Mouse (Mus musculus): ENCODE data around the gene Sec14l5. TPM values are rescaled to one million over a fixed set of nuclear protein-coding genes. Genes with fewer than 3 reads are reported as not detected.

Gene Sec14l5
- under 1 TPM; 0.17 to 0.35 (median 0.23) TPM for total RNA-seq (2022)

GRCm38 (mm10) chr16:5147037-5147385 is at the start of gene Sec14l5:
TSS of gene Sec14l5 (plus strand) at chr16:5147109.
- no peak for DNase-seq

- no peak for DNase-seq
These were observed 45.9 kb upstream of the Sec14l5 start for GRCm38 (mm10) chr16:5101000-5101399.

- DNase-seq, result no peak
These were observed 37.0 kb upstream of the Sec14l5 start for GRCm38 (mm10) chr16:5109877-5110276.

- DNase-seq, result no peak
These were observed 35.9 kb upstream of the Sec14l5 start for GRCm38 (mm10) chr16:5111021-5111420.

- no peak for DNase-seq
These were observed 33.8 kb upstream of the Sec14l5 start for GRCm38 (mm10) chr16:5113002-5113550.

- no peak for DNase-seq
These were observed 33.3 kb upstream of the Sec14l5 start for GRCm38 (mm10) chr16:5113582-5113981.

GRCm38 (mm10) chr16:5119385-5119784 is 27.5 kb upstream of the Sec14l5 start:
- DNase-seq, result no peak

GRCm38 (mm10) chr16:5119845-5120244 is 27.1 kb upstream of the Sec14l5 start:
- DNase-seq, result no peak

- DNase-seq, result no peak
These were observed 23.4 kb upstream of the Sec14l5 start for GRCm38 (mm10) chr16:5123476-5123875.

- DNase-seq, result no peak
These were observed 16.7 kb upstream of the Sec14l5 start for GRCm38 (mm10) chr16:5130196-5130595.

GRCm38 (mm10) chr16:5130766-5131165 is 16.1 kb upstream of the Sec14l5 start:
- DNase-seq, result peak; percentile 52

GRCm38 (mm10) chr16:5131251-5131922 is 15.5 kb upstream of the Sec14l5 start:
- DNase-seq, result no peak

GRCm38 (mm10) chr16:5132401-5132801 is 14.5 kb upstream of the Sec14l5 start, which contains the start of gene Ppl:
TSS of gene Ppl (minus strand) at chr16:5132421.
- peak; percentile 46 for DNase-seq

GRCm38 (mm10) chr16:5134623-5135330 is 12.1 kb upstream of the Sec14l5 start:
- peak; percentile 80 for DNase-seq

GRCm38 (mm10) chr16:5135551-5136261 is 11.2 kb upstream of the Sec14l5 start:
- no peak for DNase-seq

GRCm38 (mm10) chr16:5136505-5136904 is 10.4 kb upstream of the Sec14l5 start:
- peak; percentile 89 for DNase-seq

GRCm38 (mm10) chr16:5137006-5137540 is 9.8 kb upstream of the Sec14l5 start:
- DNase-seq, result no peak

GRCm38 (mm10) chr16:5139741-5140140 is 7.2 kb upstream of the Sec14l5 start:
- DNase-seq, result no peak

- peak; percentile 39 for DNase-seq
These were observed 1.3 kb upstream of the Sec14l5 start for GRCm38 (mm10) chr16:5145570-5145969.

- peak; percentile 72 for DNase-seq
These were observed 407 bp upstream of the Sec14l5 start for GRCm38 (mm10) chr16:5146367-5147036.

GRCm38 (mm10) chr16:5150544-5150943 is 3.6 kb downstream of the Sec14l5 start:
- DNase-seq, result no peak

Data from adrenal gland, adult 8-10 months (tissue).